Mouse (Mus musculus) kidney, embryonic 14.5 days (tissue): ENCODE results near the gene Slc25a35. TPM values are rescaled to one million over a fixed set of nuclear protein-coding genes. Genes with fewer than 3 reads are reported as not detected.

Source experiments
- ATAC-seq: fragments of 200-750 bp; cut with Nextera tagmentation; 2 replicates; pipeline ENCODE4 v1.8.0; 2017; ENCODE audit warnings: moderate number of reproducible peaks, mild to moderate bottlenecking, moderate TSS enrichment, moderate library complexity; ENCODE audit not compliant: low FRiP score, low TSS enrichment
- H3K27ac ChIP-seq: fragments of 300-500 bp; sonication (generic); 2 replicates; pipeline ENCODE4 v1.5.1; 2014; ENCODE audit warnings: low read depth, mild to moderate bottlenecking, low read length, moderate library complexity, mixed read lengths
- H3K27me3 ChIP-seq: fragments of 300-500 bp; sonication (generic); 2 replicates; pipeline ENCODE4 v1.6.1; 2014; ENCODE audit warnings: mild to moderate bottlenecking, low read length; ENCODE audit not compliant: control insufficient read depth, insufficient read depth
- H3K36me3 ChIP-seq: fragments of 300-500 bp; sonication (generic); 2 replicates; pipeline ENCODE4 v1.6.1; 2014; ENCODE audit warnings: low read length, mixed read lengths; ENCODE audit not compliant: control insufficient read depth, insufficient read depth
- H3K4me1 ChIP-seq: fragments of 300-500 bp; sonication (generic); 2 replicates; pipeline ENCODE4 v1.6.1; 2014; ENCODE audit warnings: low read length, mixed read lengths; ENCODE audit not compliant: control insufficient read depth, insufficient read depth
- H3K4me2 ChIP-seq: fragments of 300-500 bp; sonication (generic); replicated peaks from 2 replicates; pipeline ENCODE4 v1.6.1; 2014; ENCODE audit warnings: low read depth, mild to moderate bottlenecking, low read length
- H3K4me3 ChIP-seq: fragments of 300-500 bp; sonication (generic); 2 replicates; pipeline ENCODE4 v1.5.1; 2014; ENCODE audit warnings: mild to moderate bottlenecking, low read length
- H3K9ac ChIP-seq: fragments of 300-500 bp; sonication (generic); 2 replicates; pipeline ENCODE4 v1.6.1; 2014; ENCODE audit warnings: low read depth, mild to moderate bottlenecking, low read length, moderate library complexity
- H3K9me3 ChIP-seq: fragments of 300-500 bp; sonication (generic); 2 replicates; pipeline ENCODE4 v1.6.1; 2016; ENCODE audit warnings: low read length; ENCODE audit not compliant: control insufficient read depth
- microRNA-seq: library from miRNA; unstranded; fragments of <30 nt; microRNA quantifications from one replicate; pipeline ENCODE4, GENCODE M21; 2016
- polyA plus RNA-seq: library from polyadenylated mRNA; unstranded; fragments of >200 nt; fragmentation: Nextera tagmentation; extraction: Ambion mirVana; gene quantifications from 2 replicates; pipeline ENCODE4 v1.2.1, GENCODE M21; 2014

Slc25a35 gene
- polyA plus RNA-seq, 1 experiment from 2014 or later = 4.5 TPM

DNA sequence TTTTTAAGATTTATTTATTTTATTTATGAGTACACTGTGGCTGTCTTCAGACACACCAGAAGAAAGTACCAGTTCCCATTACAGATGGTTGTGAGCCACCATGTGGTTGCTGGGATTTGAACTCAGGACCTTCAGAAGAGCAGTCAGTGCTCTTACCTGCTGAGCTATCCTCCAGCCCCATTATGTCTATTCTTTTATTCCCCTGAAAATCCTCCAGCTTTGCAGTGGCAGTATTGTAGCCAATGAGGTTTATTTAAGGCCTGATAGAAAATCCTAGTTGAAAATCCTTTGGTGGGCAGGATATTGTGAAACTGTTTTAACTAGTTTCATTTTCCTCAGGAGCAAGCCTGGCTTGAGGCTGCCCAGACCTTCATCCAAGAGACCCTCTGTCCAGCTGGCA is 52.8 kb downstream of the Slc25a35 start:
- ATAC-seq = no peak
- Histone ChIP-seq H3K27me3 (no peaks in the 10 kb centered on the region), H3K36me3 (peaks cover 45% of the 10 kb centered on the region), H3K9me3 (no peaks in the 10 kb centered on the region), H3K4me2 (no peak overlapping the region), H3K4me1 (peaks cover 6% of the 10 kb centered on the region; the same call in 1 of the 2 replicates), H3K9ac (no peak overlapping the region), H3K27ac (no peak overlapping the region), H3K4me3 (no peak overlapping the region)

Small RNAs within 50 kb of the gene (microRNA-seq; reads per million reads assigned to microRNA genes)
- gene Mir3062 = 4.2 reads per million, percentile 17 among the genes with 10 or more reads in this experiment

Other genes starting within 250 kb of the Slc25a35 start
- gene Ndel1, start 96.3 kb upstream of the Slc25a35 start, polyA plus RNA-seq = 46.7 and 70.6 TPM in 2 replicates
- gene Rnf222, start 79.6 kb upstream of the Slc25a35 start, polyA plus RNA-seq = 0.05 and 0.06 TPM in 2 replicates
- 1,184 and 1,677 TPM in 2 replicates for gene Rpl26, start 66.5 kb upstream of the Slc25a35 start, polyA plus RNA-seq
- not detected in 2 replicates for gene Odf4, start 41.0 kb upstream of the Slc25a35 start, polyA plus RNA-seq
- 10.2 and 15.9 TPM in 2 replicates for gene Arhgef15, start 10.7 kb upstream of the Slc25a35 start, polyA plus RNA-seq
- 68.7 and 95.2 TPM in 2 replicates for gene Rangrf, start 7.1 kb downstream of the Slc25a35 start, polyA plus RNA-seq
- gene Pfas, start 40.3 kb downstream of the Slc25a35 start, polyA plus RNA-seq = 33.7 and 47.7 TPM in 2 replicates
- gene Ctc1, start 47.8 kb downstream of the Slc25a35 start, polyA plus RNA-seq = 44.2 and 62.3 TPM in 2 replicates
- gene Aurkb, start 77.5 kb downstream of the Slc25a35 start, polyA plus RNA-seq = 145 and 155 TPM in 2 replicates
- gene Borcs6, start 91.6 kb downstream of the Slc25a35 start, polyA plus RNA-seq = 6.6 and 7.5 TPM in 2 replicates
- 62.2 and 73.8 TPM in 2 replicates for gene Tmem107, start 102.7 kb downstream of the Slc25a35 start, polyA plus RNA-seq
- 57.5 and 86.5 TPM in 2 replicates for gene Vamp2, start 120.4 kb downstream of the Slc25a35 start, polyA plus RNA-seq
- 6.1 and 8.9 TPM in 2 replicates for gene Per1, start 127.1 kb downstream of the Slc25a35 start, polyA plus RNA-seq
- gene Hes7, start 152.3 kb downstream of the Slc25a35 start, polyA plus RNA-seq = 0.23 and 0.41 TPM in 2 replicates
- 0.11 and 0.43 TPM in 2 replicates for gene 9130213A22Rik, start 154.5 kb downstream of the Slc25a35 start, polyA plus RNA-seq
- 0.54 and 1.1 TPM in 2 replicates for gene Aloxe3, start 157.8 kb downstream of the Slc25a35 start, polyA plus RNA-seq
- gene Alox12b, start 188.9 kb downstream of the Slc25a35 start, polyA plus RNA-seq = 0.23 and 0.28 TPM in 2 replicates
- gene Alox8, start 229.7 kb downstream of the Slc25a35 start, polyA plus RNA-seq = 0.24 and 0.36 TPM in 2 replicates